Mouse (Mus musculus): ENCODE results near the gene Ccdc88a. TPM values are rescaled to one million over a fixed set of nuclear protein-coding genes. Genes with fewer than 3 reads are reported as not detected.

The Ccdc88a gene
- polyA plus RNA-seq, 1 experiment: 3.4 TPM

- Histone ChIP-seq H3ac (ENCODE audit: control insufficient read depth, insufficient read length, low read depth) (no peak overlapping the region), H3K36me3 (ENCODE audit: control insufficient read depth, insufficient read depth) (peaks cover 15% of the 10 kb centered on the region), H3K27me3 (ENCODE audit: control insufficient read depth, insufficient read depth, insufficient read length) (no peaks in the 10 kb centered on the region), H3K79me2 (ENCODE audit: control insufficient read depth, insufficient read depth) (peaks cover 98% of the 10 kb centered on the region), H3K4me3 (ENCODE audit: insufficient read depth, poor library complexity, severe bottlenecking) (no peak overlapping the region), H3K79me3 (ENCODE audit: low read depth) (peaks cover 56% of the 10 kb centered on the region)
- TF ChIP-seq CEBPB (IDR thresholded peaks at IDR 0.05; ENCODE audit: low read depth): no peak
- TF ChIP-seq MYOG (IDR thresholded peaks at IDR 0.05; ENCODE audit: control insufficient read depth, extremely low read depth, insufficient read length): no peak
- no peak for TF ChIP-seq MYOD1 (IDR thresholded peaks at IDR 0.05; ENCODE audit: control insufficient read depth, insufficient read length, low read depth)
- no peak for TF ChIP-seq USF1 (IDR thresholded peaks at IDR 0.05; ENCODE audit: low read depth)
- TF ChIP-seq FOSL1 (IDR thresholded peaks at IDR 0.05; ENCODE audit: insufficient read depth, low read length, poor library complexity, severe bottlenecking): no peak
- TF ChIP-seq MAX (IDR thresholded peaks at IDR 0.05): no peak
- TF ChIP-seq CTCF (IDR thresholded peaks at IDR 0.05; ENCODE audit: control insufficient read depth, insufficient read depth, insufficient read length): no peak
These were observed 5.3 kb downstream of the Ccdc88a start for GRCm38 (mm10) chr11:29378751-29379150.

GRCm38 (mm10) chr11:29383493-29383892 lies 10.0 kb downstream of the Ccdc88a start:
- no peaks in the 10 kb centered on the region for H3K27me3 ChIP-seq (ENCODE audit: control insufficient read depth, insufficient read depth, insufficient read length)
- peaks cover 28% of the 10 kb centered on the region for H3K79me3 ChIP-seq (ENCODE audit: low read depth)
- no peak for TF ChIP-seq USF1 (IDR thresholded peaks at IDR 0.05; ENCODE audit: low read depth)
- TF ChIP-seq MYOG (IDR thresholded peaks at IDR 0.05; ENCODE audit: control insufficient read depth, extremely low read depth, insufficient read length): no peak
- TF ChIP-seq MYOD1 (IDR thresholded peaks at IDR 0.05; ENCODE audit: control insufficient read depth, insufficient read length, low read depth): no peak
- TF ChIP-seq FOSL1 (IDR thresholded peaks at IDR 0.05; ENCODE audit: insufficient read depth, low read length, poor library complexity, severe bottlenecking): no peak
- no peak for TF ChIP-seq MAX (IDR thresholded peaks at IDR 0.05)
- TF ChIP-seq CEBPB (IDR thresholded peaks at IDR 0.05; ENCODE audit: low read depth): no peak
- TF ChIP-seq CTCF (IDR thresholded peaks at IDR 0.05; ENCODE audit: control insufficient read depth, insufficient read depth, insufficient read length): no peak
- peaks cover 93% of the 10 kb centered on the region for H3K79me2 ChIP-seq (ENCODE audit: control insufficient read depth, insufficient read depth)
- H3K4me3 ChIP-seq (ENCODE audit: insufficient read depth, poor library complexity, severe bottlenecking): no peak overlapping the region
- peaks cover 10% of the 10 kb centered on the region for H3K36me3 ChIP-seq (ENCODE audit: control insufficient read depth, insufficient read depth)
- no peak overlapping the region for H3ac ChIP-seq (ENCODE audit: control insufficient read depth, insufficient read length, low read depth)

- TF ChIP-seq FOSL1 (IDR thresholded peaks at IDR 0.05; ENCODE audit: insufficient read depth, low read length, poor library complexity, severe bottlenecking): no peak
- TF ChIP-seq MYOG (IDR thresholded peaks at IDR 0.05; ENCODE audit: control insufficient read depth, extremely low read depth, insufficient read length): no peak
- no peak for TF ChIP-seq MAX (IDR thresholded peaks at IDR 0.05)
- no peak for TF ChIP-seq CEBPB (IDR thresholded peaks at IDR 0.05; ENCODE audit: low read depth)
- TF ChIP-seq USF1 (IDR thresholded peaks at IDR 0.05; ENCODE audit: low read depth): no peak
- TF ChIP-seq CTCF (IDR thresholded peaks at IDR 0.05; ENCODE audit: control insufficient read depth, insufficient read depth, insufficient read length): no peak
- TF ChIP-seq MYOD1 (IDR thresholded peaks at IDR 0.05; ENCODE audit: control insufficient read depth, insufficient read length, low read depth): no peak
These were observed 10.5 kb downstream of the Ccdc88a start for GRCm38 (mm10) chr11:29384001-29384400.

GRCm38 (mm10) chr11:29384617-29385016 lies 11.2 kb downstream of the Ccdc88a start:
- TF ChIP-seq CEBPB (IDR thresholded peaks at IDR 0.05; ENCODE audit: low read depth) (no peak), FOSL1 (IDR thresholded peaks at IDR 0.05; ENCODE audit: insufficient read depth, low read length, poor library complexity, severe bottlenecking) (no peak)
- peaks cover 94% of the 10 kb centered on the region for H3K79me2 ChIP-seq (ENCODE audit: control insufficient read depth, insufficient read depth)

More at GRCm38 (mm10) chr11:29384001-29384400, 10.5 kb downstream of the Ccdc88a start:
- Histone ChIP-seq H3K79me2 (ENCODE audit: control insufficient read depth, insufficient read depth) (peaks cover 93% of the 10 kb centered on the region), H3K79me3 (ENCODE audit: low read depth) (peaks cover 31% of the 10 kb centered on the region), H3ac (ENCODE audit: control insufficient read depth, insufficient read length, low read depth) (no peak overlapping the region), H3K36me3 (ENCODE audit: control insufficient read depth, insufficient read depth) (peaks cover 10% of the 10 kb centered on the region), H3K4me3 (ENCODE audit: insufficient read depth, poor library complexity, severe bottlenecking) (no peak overlapping the region), H3K27me3 (ENCODE audit: control insufficient read depth, insufficient read depth, insufficient read length) (no peaks in the 10 kb centered on the region)

GRCm38 (mm10) chr11:29389913-29390312 lies 16.5 kb downstream of the Ccdc88a start:
- TF ChIP-seq MYOG (IDR thresholded peaks at IDR 0.05; ENCODE audit: control insufficient read depth, extremely low read depth, insufficient read length) (no peak), CTCF (IDR thresholded peaks at IDR 0.05; ENCODE audit: control insufficient read depth, insufficient read depth, insufficient read length) (no peak), MYOD1 (IDR thresholded peaks at IDR 0.05; ENCODE audit: control insufficient read depth, insufficient read length, low read depth) (no peak), CEBPB (IDR thresholded peaks at IDR 0.05; ENCODE audit: low read depth) (no peak), FOSL1 (IDR thresholded peaks at IDR 0.05; ENCODE audit: insufficient read depth, low read length, poor library complexity, severe bottlenecking) (no peak), USF1 (IDR thresholded peaks at IDR 0.05; ENCODE audit: low read depth) (no peak)

More at GRCm38 (mm10) chr11:29384617-29385016, 11.2 kb downstream of the Ccdc88a start:
- Histone ChIP-seq H3K79me3 (ENCODE audit: low read depth) (peaks cover 26% of the 10 kb centered on the region), H3K27me3 (ENCODE audit: control insufficient read depth, insufficient read depth, insufficient read length) (no peaks in the 10 kb centered on the region), H3ac (ENCODE audit: control insufficient read depth, insufficient read length, low read depth) (no peak overlapping the region), H3K4me3 (ENCODE audit: insufficient read depth, poor library complexity, severe bottlenecking) (no peak overlapping the region), H3K36me3 (ENCODE audit: control insufficient read depth, insufficient read depth) (peaks cover 10% of the 10 kb centered on the region)

GRCm38 (mm10) chr11:29395135-29395746 lies 21.8 kb downstream of the Ccdc88a start:
- H3ac ChIP-seq (ENCODE audit: control insufficient read depth, insufficient read length, low read depth): no peak overlapping the region
- H3K79me3 ChIP-seq (ENCODE audit: low read depth): peaks cover 43% of the 10 kb centered on the region
- H3K27me3 ChIP-seq (ENCODE audit: control insufficient read depth, insufficient read depth, insufficient read length): no peaks in the 10 kb centered on the region
- peaks cover 91% of the 10 kb centered on the region for H3K79me2 ChIP-seq (ENCODE audit: control insufficient read depth, insufficient read depth)
- H3K4me3 ChIP-seq (ENCODE audit: insufficient read depth, poor library complexity, severe bottlenecking): no peak overlapping the region
- TF ChIP-seq MYOD1 (IDR thresholded peaks at IDR 0.05; ENCODE audit: control insufficient read depth, insufficient read length, low read depth) (no peak), MAX (IDR thresholded peaks at IDR 0.05) (no peak)
- H3K36me3 ChIP-seq (ENCODE audit: control insufficient read depth, insufficient read depth): peaks cover under 1% of the 10 kb centered on the region

More at GRCm38 (mm10) chr11:29389913-29390312, 16.5 kb downstream of the Ccdc88a start:
- Histone ChIP-seq H3K4me3 (ENCODE audit: insufficient read depth, poor library complexity, severe bottlenecking) (no peak overlapping the region), H3K79me2 (ENCODE audit: control insufficient read depth, insufficient read depth) (peaks cover 90% of the 10 kb centered on the region), H3K79me3 (ENCODE audit: low read depth) (peaks cover 40% of the 10 kb centered on the region), H3K36me3 (ENCODE audit: control insufficient read depth, insufficient read depth) (peaks cover 4% of the 10 kb centered on the region), H3K27me3 (ENCODE audit: control insufficient read depth, insufficient read depth, insufficient read length) (no peaks in the 10 kb centered on the region), H3ac (ENCODE audit: control insufficient read depth, insufficient read length, low read depth) (no peak overlapping the region)

Measured in C2C12 (cell line).